Mouse (Mus musculus) limb, embryonic 12.5 days (tissue): ENCODE measurements around the gene Gpr4. TPM values are rescaled to one million over a fixed set of nuclear protein-coding genes. Genes with fewer than 3 reads are reported as not detected.

Experiments used
- ATAC-seq: fragments of 200-750 bp; cut with Nextera tagmentation; 2 replicates; pipeline ENCODE4 v1.8.0; 2017; ENCODE audit warnings: low read depth, moderate TSS enrichment; ENCODE audit not compliant: insufficient number of reproducible peaks, insufficient read depth, low FRiP score, low TSS enrichment
- H3K27ac ChIP-seq: fragments of 300-500 bp; sonication (generic); 2 replicates; pipeline ENCODE4 v1.5.1; 2016; ENCODE audit warnings: mild to moderate bottlenecking, moderate library complexity
- H3K27me3 ChIP-seq: fragments of 300-500 bp; sonication (generic); 2 replicates; pipeline ENCODE4 v1.6.1; 2016; ENCODE audit warnings: mild to moderate bottlenecking, moderate library complexity
- H3K36me3 ChIP-seq: fragments of 300-500 bp; sonication (generic); 2 replicates; pipeline ENCODE4 v1.6.1; 2016; ENCODE audit warnings: mild to moderate bottlenecking, moderate library complexity
- H3K4me1 ChIP-seq: fragments of 300-500 bp; sonication (generic); replicated peaks from 2 replicates; pipeline ENCODE4 v1.6.1; 2016
- H3K4me2 ChIP-seq: fragments of 300-500 bp; sonication (generic); 2 replicates; pipeline ENCODE4 v1.6.1; 2016; ENCODE audit warnings: mild to moderate bottlenecking, moderate library complexity
- H3K4me3 ChIP-seq: fragments of 300-500 bp; sonication (generic); replicated peaks from 2 replicates; pipeline ENCODE4 v1.5.1; 2016; ENCODE audit warnings: mild to moderate bottlenecking
- H3K9ac ChIP-seq: fragments of 300-500 bp; sonication (generic); replicated peaks from 2 replicates; pipeline ENCODE4 v1.6.1; 2016; ENCODE audit warnings: mild to moderate bottlenecking, moderate library complexity
- H3K9me3 ChIP-seq: fragments of 300-500 bp; sonication (generic); 2 replicates; pipeline ENCODE4 v1.6.1; 2016; ENCODE audit warnings: mild to moderate bottlenecking, moderate library complexity
- WGBS: fragments of 180-500 bp; shearing (Covaris S2); methylation state at CpG from one replicate; pipeline ENCODE4 v1.1.7; 2016; 5-methylcytosine and 5-hydroxymethylcytosine counted together
- polyA plus RNA-seq: library from polyadenylated mRNA; unstranded; fragments of >200 nt; fragmentation: Nextera tagmentation; extraction: Ambion mirVana; gene quantifications from 2 replicates; pipeline ENCODE4 v1.2.1, GENCODE M21; 2016

Gpr4 gene
- polyA plus RNA-seq, 1 experiment from 2014 or later = 4.4 TPM

DNA sequence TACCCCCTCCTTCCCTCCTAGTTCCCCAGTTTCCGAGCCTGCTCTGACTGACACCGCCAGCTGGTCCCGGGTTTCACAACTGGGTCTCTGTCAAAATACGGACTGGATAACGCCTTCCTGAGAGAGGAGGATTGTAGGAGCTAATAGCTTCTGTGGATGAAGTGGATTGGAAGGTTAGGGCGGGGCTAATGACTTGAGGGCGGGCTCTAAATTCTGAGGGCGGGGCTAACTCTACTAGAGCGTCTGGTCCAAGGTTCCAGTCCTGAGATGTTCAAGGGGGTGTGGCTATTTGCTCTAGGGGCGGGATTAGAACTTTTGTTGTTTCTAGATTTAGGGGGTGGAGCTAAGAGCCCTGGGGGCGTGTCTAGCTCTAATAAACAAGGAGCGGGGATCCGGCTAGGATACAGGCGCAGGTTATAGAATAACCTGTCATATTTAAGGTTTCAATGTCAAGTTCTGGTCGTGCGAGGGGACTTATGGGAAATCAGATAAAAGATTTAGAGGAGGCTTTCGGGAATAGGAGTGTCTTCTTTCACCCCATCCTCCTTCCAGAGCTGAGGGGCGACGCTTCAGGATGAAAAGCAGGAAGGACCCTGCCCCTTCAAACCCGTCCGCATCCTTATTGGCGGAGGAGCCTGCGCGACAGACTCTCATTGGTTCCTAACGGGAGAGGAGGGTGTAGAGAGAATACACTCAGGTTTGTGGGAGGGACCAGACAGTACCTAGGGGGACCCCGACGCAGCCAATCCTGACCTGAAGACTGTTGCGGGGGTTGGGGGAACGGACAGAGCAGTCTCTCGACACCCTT is 36.4 kb upstream of the Gpr4 start, which contains the start of gene Eml2:
Gene Eml2 (plus strand): TSS at position 714 of the 808 bp plus-strand sequence.
- Histone ChIP-seq H3K27me3 (peaks cover 70% of the 10 kb centered on the region), H3K4me2 (peak within 1 kb of the TSS; percentile 55), H3K27ac (no peak within 1 kb of the TSS), H3K4me3 (peak within 1 kb of the TSS; percentile 40), H3K9me3 (peaks cover 11% of the 10 kb centered on the region; the same call in 1 of the 2 replicates), H3K4me1 (peaks cover 26% of the 10 kb centered on the region), H3K36me3 (no peaks in the 10 kb centered on the region), H3K9ac (peak within 1 kb of the TSS; percentile 40)
- 1% methylated on average over 30 of the region's 30 CpGs for WGBS
- peak; percentile 53; the same call in 1 of the 2 replicates for ATAC-seq

DNA sequence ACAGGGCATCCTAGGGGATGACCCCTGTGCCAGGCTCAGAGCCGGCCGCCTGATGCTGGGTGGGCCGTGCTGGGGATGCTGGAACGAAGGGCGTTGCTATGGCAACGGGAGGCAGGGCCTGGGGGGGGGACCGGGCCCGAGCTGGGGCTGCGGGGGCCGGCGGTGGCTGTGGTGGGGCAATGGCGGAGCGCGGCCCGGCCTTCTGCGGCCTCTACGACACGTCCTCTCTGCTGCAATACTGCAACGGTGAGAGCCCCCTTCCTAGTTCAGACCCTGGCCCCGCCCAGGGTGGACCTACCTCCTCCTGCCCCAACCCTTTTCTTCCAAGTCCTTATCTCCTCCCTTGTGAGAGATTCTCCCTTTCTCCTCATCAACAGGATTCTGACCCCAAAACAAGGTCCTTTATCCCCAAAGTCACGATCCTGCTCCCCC is 35.8 kb upstream of the Gpr4 start:
- 0 out of 2 replicates have a peak, but pooled peaks have one; percentile 9 for ATAC-seq
- Histone ChIP-seq H3K4me2 (peak overlapping the region; percentile 55), H3K27ac (no peak overlapping the region), H3K27me3 (peaks cover 70% of the 10 kb centered on the region), H3K4me1 (peaks cover 29% of the 10 kb centered on the region), H3K4me3 (peak overlapping the region; percentile 40), H3K9ac (peak overlapping the region; percentile 40), H3K36me3 (no peaks in the 10 kb centered on the region), H3K9me3 (peaks cover 11% of the 10 kb centered on the region; the same call in 1 of the 2 replicates)
- whole genome bisulfite sequencing = 4% methylated on average over 18 of the region's 21 CpGs

DNA sequence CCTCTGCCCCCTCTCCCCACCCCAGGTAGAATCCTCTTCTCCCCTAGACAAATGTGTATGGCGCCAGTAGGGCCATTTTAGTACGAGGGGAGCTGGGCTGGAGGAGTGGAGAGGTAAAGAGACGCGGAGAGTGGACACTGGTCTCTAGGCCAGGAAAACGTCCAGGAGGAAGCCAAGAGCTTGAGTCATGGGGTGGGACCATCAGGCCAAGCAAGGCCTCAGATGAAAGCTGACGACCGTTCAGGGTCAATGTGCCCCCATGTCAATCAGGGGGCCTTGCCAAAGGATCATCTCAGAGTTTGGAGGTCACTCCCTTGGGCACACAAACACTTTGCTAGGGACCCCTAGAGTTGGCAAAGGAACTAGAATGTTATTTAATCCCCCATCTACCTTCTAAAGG is 35.1 kb upstream of the Gpr4 start:
- no peaks in the 10 kb centered on the region for H3K36me3 ChIP-seq
- H3K27ac ChIP-seq = no peak overlapping the region
- H3K4me1 ChIP-seq = peaks cover 36% of the 10 kb centered on the region
- 0 out of 2 replicates have a peak overlapping the region, but pooled peaks have one; percentile 9 for H3K4me3 ChIP-seq
- H3K9me3 ChIP-seq = peaks cover 11% of the 10 kb centered on the region; the same call in 1 of the 2 replicates
- no peak overlapping the region for H3K4me2 ChIP-seq
- 63% methylated on average over 7 of the region's 7 CpGs for WGBS
- ATAC-seq = no peak
- peaks cover 66% of the 10 kb centered on the region for H3K27me3 ChIP-seq
- H3K9ac ChIP-seq = no peak overlapping the region

DNA sequence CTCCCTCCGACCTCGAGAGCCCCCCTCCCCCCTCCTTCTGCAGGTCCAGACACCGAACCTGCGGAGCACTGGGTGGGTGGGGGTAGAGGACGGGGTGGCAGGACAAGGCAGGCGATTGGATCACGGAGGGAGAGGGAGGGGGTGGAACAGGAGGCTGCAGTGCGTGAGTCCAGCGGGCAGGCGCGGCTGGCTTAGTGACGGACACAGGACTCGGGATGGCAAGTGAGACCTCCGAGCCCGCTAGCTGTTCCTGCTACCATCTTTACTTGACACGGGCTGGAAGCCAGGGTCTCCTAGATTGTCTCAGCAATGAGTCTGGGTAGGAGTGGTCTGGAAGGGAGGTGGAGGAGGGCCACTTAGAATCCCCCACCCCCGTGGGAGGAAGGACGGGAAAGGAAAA is 34.3 kb upstream of the Gpr4 start:
- Histone ChIP-seq H3K4me3 (peak overlapping the region; percentile 6; the same call in 1 of the 2 replicates), H3K27ac (no peak overlapping the region), H3K36me3 (no peaks in the 10 kb centered on the region), H3K9me3 (peaks cover 11% of the 10 kb centered on the region; the same call in 1 of the 2 replicates), H3K27me3 (peaks cover 66% of the 10 kb centered on the region), H3K9ac (no peak overlapping the region), H3K4me1 (peaks cover 32% of the 10 kb centered on the region), H3K4me2 (0 out of 2 replicates have a peak overlapping the region, but pooled peaks have one; percentile 8)
- no peak for ATAC-seq
- 6% methylated on average over 18 of the region's 18 CpGs for WGBS

DNA sequence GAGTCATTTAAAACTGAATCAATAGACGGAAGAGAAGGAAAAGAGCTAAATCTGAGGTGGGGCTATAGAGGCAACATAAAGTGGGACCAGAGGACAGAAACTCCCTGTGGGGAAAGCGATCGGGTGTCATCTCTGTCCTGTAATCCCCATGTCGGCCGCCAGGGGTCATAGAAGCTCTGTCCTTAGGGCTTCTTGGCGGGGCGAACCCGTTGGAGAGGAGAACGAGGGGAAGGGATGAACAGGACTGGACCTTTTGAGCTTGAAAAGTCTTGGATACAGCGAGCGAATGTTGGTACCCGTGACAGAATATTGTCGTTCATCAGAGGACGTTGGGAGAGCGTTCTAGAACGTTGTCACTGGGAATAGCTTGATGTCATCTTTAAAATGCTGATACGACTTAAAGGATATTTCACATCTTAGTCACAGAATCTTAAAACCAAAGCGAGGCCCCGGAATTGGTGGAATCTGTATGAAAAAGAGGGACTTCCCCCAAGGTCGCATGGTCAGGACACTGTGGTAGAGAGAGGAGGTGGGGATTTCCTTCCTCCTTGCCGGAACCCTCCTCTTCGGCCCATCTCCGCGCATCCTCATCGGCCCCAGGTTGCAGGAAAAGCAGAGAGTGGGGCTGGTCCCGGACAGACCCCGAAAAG is 33.8 kb upstream of the Gpr4 start:
- Histone ChIP-seq H3K27me3 (peaks cover 66% of the 10 kb centered on the region), H3K36me3 (peaks cover 3% of the 10 kb centered on the region; the same call in 1 of the 2 replicates), H3K9ac (0 out of 2 replicates have a peak overlapping the region, but pooled peaks have one; percentile 34), H3K4me2 (peak overlapping the region; percentile 56), H3K9me3 (peaks cover 11% of the 10 kb centered on the region; the same call in 1 of the 2 replicates), H3K4me3 (peak overlapping the region; percentile 33), H3K27ac (no peak overlapping the region), H3K4me1 (peaks cover 32% of the 10 kb centered on the region)
- ATAC-seq = no peak
- 7% methylated on average over 27 of the region's 27 CpGs for WGBS

DNA sequence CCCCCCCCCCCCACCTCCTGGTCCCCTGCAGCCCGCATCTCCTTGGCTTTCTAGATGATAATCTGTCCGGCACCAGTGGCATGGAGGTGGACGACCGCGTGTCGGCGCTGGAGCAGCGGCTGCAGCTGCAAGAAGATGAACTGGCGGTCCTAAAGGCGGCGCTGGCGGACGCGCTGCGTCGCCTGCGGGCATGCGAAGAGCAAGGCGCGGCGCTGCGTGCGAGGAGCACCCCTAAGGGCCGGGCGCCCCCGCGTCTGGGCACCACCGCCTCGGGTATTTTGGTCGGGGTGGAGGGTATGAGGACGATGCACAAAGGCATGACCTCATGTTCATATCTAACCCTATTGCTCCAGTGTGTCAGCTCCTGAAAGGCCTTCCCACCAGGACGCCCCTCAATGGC is 33.2 kb upstream of the Gpr4 start:
- H3K9ac ChIP-seq = 0 out of 2 replicates have a peak overlapping the region, but pooled peaks have one; percentile 34
- no peak for ATAC-seq
- peak overlapping the region; percentile 56 for H3K4me2 ChIP-seq
- peak overlapping the region; percentile 33 for H3K4me3 ChIP-seq
- H3K9me3 ChIP-seq = peaks cover 11% of the 10 kb centered on the region; the same call in 1 of the 2 replicates
- H3K4me1 ChIP-seq = peaks cover 32% of the 10 kb centered on the region
- H3K27ac ChIP-seq = no peak overlapping the region
- under 1% methylated on average over 31 of the region's 32 CpGs for WGBS
- H3K27me3 ChIP-seq = peaks cover 62% of the 10 kb centered on the region
- peaks cover 9% of the 10 kb centered on the region; the same call in 1 of the 2 replicates for H3K36me3 ChIP-seq

DNA sequence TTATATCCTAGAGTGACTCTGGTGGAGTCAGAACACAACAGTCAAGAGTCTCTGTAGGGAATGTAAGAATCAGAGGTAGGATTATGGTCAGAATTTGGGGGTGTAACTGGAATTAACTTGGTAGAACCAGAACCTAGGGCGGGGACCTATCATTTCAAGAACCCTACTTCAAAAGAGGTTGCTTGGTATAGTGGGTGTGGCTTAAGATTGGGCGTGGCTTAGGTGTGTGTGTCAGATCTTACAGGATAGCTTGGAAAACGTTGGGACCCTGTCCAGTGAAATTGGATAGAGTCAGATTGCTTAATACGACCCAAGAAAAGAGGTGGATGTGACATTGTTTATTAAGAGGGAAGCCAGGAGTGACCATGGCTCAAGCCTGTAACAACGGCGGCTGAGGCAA is 32.4 kb upstream of the Gpr4 start:
- Histone ChIP-seq H3K9me3 (peaks cover 11% of the 10 kb centered on the region; the same call in 1 of the 2 replicates), H3K27ac (no peak overlapping the region), H3K36me3 (peaks cover 11% of the 10 kb centered on the region; the same call in 1 of the 2 replicates), H3K27me3 (peaks cover 56% of the 10 kb centered on the region), H3K4me3 (peak overlapping the region; percentile 33; the same call in 1 of the 2 replicates), H3K4me2 (no peak overlapping the region; the same call in 1 of the 2 replicates), H3K9ac (no peak overlapping the region), H3K4me1 (peaks cover 38% of the 10 kb centered on the region)
- 37% methylated on average over 6 of the region's 6 CpGs for WGBS
- ATAC-seq = no peak

DNA sequence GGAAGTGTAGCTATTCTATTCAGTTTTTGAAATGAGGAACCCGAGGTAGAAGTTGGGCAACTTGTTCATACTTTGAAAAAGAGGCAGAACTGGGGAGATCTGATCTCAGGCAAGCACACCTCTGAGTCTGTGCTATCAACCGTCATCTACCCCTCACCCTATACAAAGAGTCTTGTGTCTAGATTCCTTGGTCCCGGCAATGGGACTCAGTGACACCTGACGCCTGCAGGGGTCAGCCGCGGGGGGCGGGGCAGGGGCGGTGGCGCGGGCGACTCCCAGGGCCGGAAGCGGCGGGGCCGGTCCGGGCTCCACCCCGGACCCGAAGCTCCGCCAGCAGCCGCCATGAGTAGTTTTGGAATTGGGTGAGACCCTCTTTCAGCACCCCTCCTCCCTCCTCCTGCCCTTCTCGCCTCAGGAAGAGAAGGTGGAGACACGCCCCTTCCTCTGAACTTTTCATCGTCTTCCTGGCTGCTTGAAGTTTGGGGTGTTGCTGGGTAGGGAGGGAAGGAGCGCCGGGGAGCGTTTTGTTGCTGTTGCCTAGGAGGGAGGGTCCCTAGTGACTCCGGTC is 31.4 kb upstream of the Gpr4 start:
- Histone ChIP-seq H3K27ac (no peak overlapping the region), H3K36me3 (peaks cover 18% of the 10 kb centered on the region; the same call in 1 of the 2 replicates), H3K4me2 (peak overlapping the region; percentile 83), H3K9me3 (peaks cover 6% of the 10 kb centered on the region; the same call in 1 of the 2 replicates), H3K4me1 (peaks cover 40% of the 10 kb centered on the region), H3K27me3 (peaks cover 48% of the 10 kb centered on the region), H3K9ac (peak overlapping the region; percentile 67), H3K4me3 (peak overlapping the region; percentile 58)
- no peak for ATAC-seq
- WGBS = 1% methylated on average over 27 of the region's 27 CpGs

DNA sequence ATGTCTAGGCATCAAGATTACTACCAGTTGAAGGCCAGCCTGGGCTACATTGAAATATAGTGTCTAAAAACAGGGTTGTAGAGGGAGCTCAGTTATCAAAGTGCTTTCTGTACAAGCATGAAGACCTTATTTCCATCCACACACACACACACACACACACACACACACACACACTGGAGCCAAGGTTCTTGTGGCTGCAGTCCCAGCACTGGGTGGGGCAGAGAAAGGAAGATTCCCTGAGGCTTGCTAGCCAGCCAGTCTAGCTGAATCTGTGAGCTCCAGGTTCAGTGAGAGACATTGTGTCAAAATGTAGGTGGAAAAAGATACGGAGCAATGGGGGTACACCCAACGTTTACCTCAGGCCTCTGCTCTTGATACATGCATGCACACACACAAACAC is 28.1 kb upstream of the Gpr4 start:
- peaks cover 15% of the 10 kb centered on the region for H3K27me3 ChIP-seq
- H3K4me3 ChIP-seq = no peak overlapping the region
- ATAC-seq = no peak
- H3K27ac ChIP-seq = peak overlapping the region; percentile 53; the same call in 1 of the 2 replicates
- H3K4me2 ChIP-seq = no peak overlapping the region
- H3K36me3 ChIP-seq = peaks cover 44% of the 10 kb centered on the region
- no peaks in the 10 kb centered on the region for H3K9me3 ChIP-seq
- peaks cover 25% of the 10 kb centered on the region for H3K4me1 ChIP-seq
- H3K9ac ChIP-seq = no peak overlapping the region
- 83% methylated on average over 2 of the region's 2 CpGs for WGBS

DNA sequence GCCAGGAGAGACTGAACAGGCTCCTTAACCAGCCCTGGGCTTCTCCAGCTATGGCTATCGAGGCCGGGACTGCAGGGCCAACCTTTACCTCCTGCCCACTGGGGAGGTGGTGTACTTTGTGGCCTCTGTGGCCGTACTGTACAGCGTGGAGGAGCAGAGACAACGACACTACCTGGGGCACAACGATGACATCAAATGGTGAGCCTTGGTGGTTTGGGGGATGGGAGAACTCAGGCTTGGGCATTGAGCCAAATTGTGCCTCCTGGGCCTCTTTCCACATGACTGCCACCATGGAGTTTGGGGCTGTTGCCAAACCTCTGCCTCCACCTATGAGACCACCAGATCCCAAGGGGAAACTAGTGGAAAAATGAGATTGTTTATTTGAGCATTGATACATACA is 27.6 kb upstream of the Gpr4 start:
- Histone ChIP-seq H3K4me3 (no peak overlapping the region), H3K9ac (no peak overlapping the region)
- no peak for ATAC-seq

More for the DNA sequence above, 27.6 kb upstream of the Gpr4 start:
- WGBS = 84% methylated on average over 6 of the region's 6 CpGs
- Histone ChIP-seq H3K27me3 (peaks cover 10% of the 10 kb centered on the region), H3K4me1 (peaks cover 22% of the 10 kb centered on the region), H3K4me2 (no peak overlapping the region), H3K27ac (peak overlapping the region; percentile 53; the same call in 1 of the 2 replicates), H3K36me3 (peaks cover 45% of the 10 kb centered on the region), H3K9me3 (no peaks in the 10 kb centered on the region)
